Mouse (Mus musculus) liver, embryonic 12.5 days (tissue): Measurements from ENCODE around the gene Arl8a. TPM values are rescaled to one million over a fixed set of nuclear protein-coding genes. Genes with fewer than 3 reads are reported as not detected.
"Not testable (repeated sequence)": the region's sequence is repeated elsewhere in the genome, so short reads cannot be mapped to it uniquely, and the experiment has no call there.

Experiments used
- ATAC-seq: fragments of 200-750 bp; cut with Nextera tagmentation; 2 replicates; pipeline ENCODE4 v1.8.0; 2017; ENCODE audit warnings: moderate number of reproducible peaks, mild to moderate bottlenecking, moderate library complexity
- H3K27ac ChIP-seq: fragments of 300-500 bp; sonication (generic); 2 replicates; pipeline ENCODE4 v1.5.1; 2016; ENCODE audit warnings: mild to moderate bottlenecking
- H3K27me3 ChIP-seq: fragments of 300-500 bp; sonication (generic); replicated peaks from 2 replicates; pipeline ENCODE4 v1.6.1; 2016; ENCODE audit warnings: mild to moderate bottlenecking, moderate library complexity
- H3K36me3 ChIP-seq: fragments of 300-500 bp; sonication (generic); 2 replicates; pipeline ENCODE4 v1.6.1; 2016; ENCODE audit warnings: mild to moderate bottlenecking, moderate library complexity
- H3K4me1 ChIP-seq: fragments of 300-500 bp; sonication (generic); 2 replicates; pipeline ENCODE4 v1.6.1; 2016
- H3K4me2 ChIP-seq: fragments of 300-500 bp; sonication (generic); 2 replicates; pipeline ENCODE4 v1.6.1; 2016; ENCODE audit warnings: mild to moderate bottlenecking, moderate library complexity
- H3K4me3 ChIP-seq: fragments of 300-500 bp; sonication (generic); 2 replicates; pipeline ENCODE4 v1.5.1; 2016; ENCODE audit warnings: mild to moderate bottlenecking, moderate library complexity
- H3K9ac ChIP-seq: fragments of 300-500 bp; sonication (generic); 2 replicates; pipeline ENCODE4 v1.6.1; 2016; ENCODE audit warnings: mild to moderate bottlenecking, moderate library complexity
- H3K9me3 ChIP-seq: fragments of 300-500 bp; sonication (generic); replicated peaks from 2 replicates; pipeline ENCODE4 v1.6.1; 2016; ENCODE audit warnings: mild to moderate bottlenecking, moderate library complexity
- WGBS: fragments of 180-500 bp; shearing (Covaris S2); methylation state at CpG from one replicate; pipeline ENCODE4 v1.1.7; 2016; ENCODE audit not compliant: insufficient replicate concordance; 5-methylcytosine and 5-hydroxymethylcytosine counted together
- polyA plus RNA-seq: library from polyadenylated mRNA; unstranded; fragments of >200 nt; fragmentation: Nextera tagmentation; extraction: Ambion mirVana; gene quantifications from 2 replicates; pipeline ENCODE4 v1.2.1, GENCODE M21; 2016

Gene Arl8a
- polyA plus RNA-seq, 1 experiment from 2014 or later: 15.8 TPM

- no peak overlapping the region for H3K4me2 ChIP-seq
- no peak overlapping the region for H3K9ac ChIP-seq
- ATAC-seq: no peak
- peaks cover 21% of the 10 kb centered on the region for H3K27me3 ChIP-seq
- H3K9me3 ChIP-seq: no peaks in the 10 kb centered on the region
- H3K36me3 ChIP-seq: no peaks in the 10 kb centered on the region
- H3K27ac ChIP-seq: no peak overlapping the region
- H3K4me3 ChIP-seq: no peak overlapping the region
- no peaks in the 10 kb centered on the region for H3K4me1 ChIP-seq
- WGBS: 67% methylated on average over 4 of the region's 4 CpGs
Observed at GRCm38 (mm10) chr1:135189186-135189585, 42.6 kb downstream of the Arl8a start.

- H3K27me3 ChIP-seq, H3K4me3 ChIP-seq: not testable (repeated sequence)
Observed at GRCm38 (mm10) chr1:135194335-135194734, 47.7 kb downstream of the Arl8a start.

GRCm38 (mm10) chr1:135195907-135196440, 49.4 kb downstream of the Arl8a start:
- H3K27ac ChIP-seq: no peak overlapping the region
- H3K9me3 ChIP-seq: no peaks in the 10 kb centered on the region
- H3K36me3 ChIP-seq: no peaks in the 10 kb centered on the region
- no peak overlapping the region for H3K4me2 ChIP-seq
- H3K4me1 ChIP-seq: peaks cover 16% of the 10 kb centered on the region
- H3K27me3 ChIP-seq: no peaks in the 10 kb centered on the region; the same call in 1 of the 2 replicates
- 81% methylated on average over 6 of the region's 6 CpGs for WGBS
- no peak for ATAC-seq
- no peak overlapping the region for H3K4me3 ChIP-seq
- H3K9ac ChIP-seq: no peak overlapping the region

More at GRCm38 (mm10) chr1:135194335-135194734, 47.7 kb downstream of the Arl8a start:
- not testable (repeated sequence) for ATAC-seq, H3K36me3 ChIP-seq, H3K4me1 ChIP-seq, H3K27ac ChIP-seq, H3K9ac ChIP-seq, H3K4me2 ChIP-seq, H3K9me3 ChIP-seq
- WGBS: 83% methylated on average over 5 of the region's 5 CpGs

GRCm38 (mm10) chr1:135198412-135198811, 51.8 kb downstream of the Arl8a start:
- Histone ChIP-seq H3K27ac (no peak overlapping the region), H3K4me2 (no peak overlapping the region), H3K36me3 (no peaks in the 10 kb centered on the region), H3K9ac (no peak overlapping the region), H3K4me3 (no peak overlapping the region), H3K4me1 (peaks cover 18% of the 10 kb centered on the region), H3K9me3 (no peaks in the 10 kb centered on the region), H3K27me3 (peaks cover 17% of the 10 kb centered on the region)
- WGBS: 54% methylated on average over 5 of the region's 5 CpGs
- no peak for ATAC-seq

GRCm38 (mm10) chr1:135199014-135199819, 52.6 kb downstream of the Arl8a start:
- WGBS: 6% methylated on average over 21 of the region's 21 CpGs
- Histone ChIP-seq H3K27ac (no peak overlapping the region), H3K9me3 (no peaks in the 10 kb centered on the region; the same call in 1 of the 2 replicates), H3K4me3 (no peak overlapping the region), H3K27me3 (peaks cover 23% of the 10 kb centered on the region), H3K4me1 (peaks cover 23% of the 10 kb centered on the region), H3K9ac (no peak overlapping the region), H3K4me2 (peak overlapping the region; percentile 53), H3K36me3 (no peaks in the 10 kb centered on the region)
- peak; percentile 49; the same call in 1 of the 2 replicates for ATAC-seq

GRCm38 (mm10) chr1:135200400-135200799, 53.8 kb downstream of the Arl8a start:
- no peak overlapping the region for H3K4me2 ChIP-seq
- peaks cover 35% of the 10 kb centered on the region for H3K4me1 ChIP-seq
- 76% methylated on average over 4 of the region's 4 CpGs for WGBS
- H3K4me3 ChIP-seq: no peak overlapping the region
- H3K27me3 ChIP-seq: peaks cover 23% of the 10 kb centered on the region
- no peaks in the 10 kb centered on the region; the same call in 1 of the 2 replicates for H3K9me3 ChIP-seq
- no peaks in the 10 kb centered on the region for H3K36me3 ChIP-seq
- no peak overlapping the region for H3K9ac ChIP-seq
- ATAC-seq: no peak
- no peak overlapping the region for H3K27ac ChIP-seq

GRCm38 (mm10) chr1:135204196-135205126, 57.8 kb downstream of the Arl8a start:
- Histone ChIP-seq H3K4me3 (no peak overlapping the region), H3K4me1 (peaks cover 47% of the 10 kb centered on the region), H3K9me3 (no peaks in the 10 kb centered on the region; the same call in 1 of the 2 replicates), H3K27ac (no peak overlapping the region), H3K36me3 (no peaks in the 10 kb centered on the region), H3K27me3 (peaks cover 23% of the 10 kb centered on the region), H3K9ac (peak overlapping the region; percentile 15; the same call in 1 of the 2 replicates), H3K4me2 (peak overlapping the region; percentile 44)
- ATAC-seq: peak; percentile 93
- 14% methylated on average over 12 of the region's 12 CpGs for WGBS

GRCm38 (mm10) chr1:135205257-135205656, 58.6 kb downstream of the Arl8a start:
- Histone ChIP-seq H3K4me3 (no peak overlapping the region), H3K4me1 (peaks cover 42% of the 10 kb centered on the region), H3K27me3 (peaks cover 23% of the 10 kb centered on the region), H3K9me3 (no peaks in the 10 kb centered on the region; the same call in 1 of the 2 replicates), H3K4me2 (peak overlapping the region; percentile 44), H3K27ac (no peak overlapping the region), H3K36me3 (no peaks in the 10 kb centered on the region), H3K9ac (peak overlapping the region; percentile 15)
- peak; percentile 38; the same call in 1 of the 2 replicates for ATAC-seq
- 47% methylated on average over 4 of the region's 4 CpGs for WGBS

Other genes with a start within 250 kb of the Arl8a start
- gene Ppp1r12b, start 190.9 kb upstream of the Arl8a start, polyA plus RNA-seq: 3.7 and 4.8 TPM in 2 replicates
- 42.6 and 43.9 TPM in 2 replicates for gene Ube2t, start 184.3 kb upstream of the Arl8a start, polyA plus RNA-seq
- 0.30 and 0.36 TPM in 2 replicates for gene Lgr6, start 41.5 kb upstream of the Arl8a start, polyA plus RNA-seq
- gene Ptpn7, start 14.1 kb upstream of the Arl8a start, polyA plus RNA-seq: 24.7 and 25.9 TPM in 2 replicates
- not detected in 2 replicates for gene Gpr37l1, start 20.9 kb downstream of the Arl8a start, polyA plus RNA-seq
- 1.1 and 1.8 TPM in 2 replicates for gene Elf3, start 111.7 kb downstream of the Arl8a start, polyA plus RNA-seq
- gene Rnpep, start 137.3 kb downstream of the Arl8a start, polyA plus RNA-seq: 36.6 and 38.6 TPM in 2 replicates
- gene Timm17a, start 167.0 kb downstream of the Arl8a start, polyA plus RNA-seq: 204 and 208 TPM in 2 replicates
- gene Lmod1, start 178.0 kb downstream of the Arl8a start, polyA plus RNA-seq: 0.11 and 0.12 TPM in 2 replicates
- 5.4 and 5.5 TPM in 2 replicates for gene Shisa4, start 228.4 kb downstream of the Arl8a start, polyA plus RNA-seq